8 mouse cellular contexts compared by ENCODE assay signal in the genomic region with DNA sequence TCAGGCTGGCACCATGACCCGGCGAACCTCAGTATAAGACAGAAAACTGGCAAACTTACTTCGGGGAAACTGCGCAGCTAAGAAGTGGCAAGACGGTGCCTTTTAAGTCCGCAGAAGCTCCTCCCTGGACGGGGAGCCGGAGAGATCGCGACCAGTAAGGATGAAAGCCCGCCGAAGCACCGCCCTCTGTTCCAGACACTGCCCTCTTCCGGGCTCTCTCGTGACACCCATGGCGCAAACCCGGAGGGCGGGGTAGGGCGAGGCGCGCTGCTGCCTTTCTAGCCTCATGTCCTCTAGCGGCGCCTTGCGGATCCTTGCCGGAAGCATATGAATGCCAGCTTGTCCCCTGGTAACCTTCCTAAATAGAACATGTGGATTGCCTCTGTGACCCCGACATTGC. TPM values are rescaled to one million over a fixed set of nuclear protein-coding genes. Genes with fewer than 3 reads are reported as not detected.
A peak's percentile ranks its signal among the peaks of the same experiment; 100 is the strongest.
DNase-seq lines count a peak whose midpoint lies in the region; ATAC-seq and TF ChIP-seq lines count a peak whose summit lies in the region.

A gene (minus strand): TSS at position 179 of the 400 bp plus-strand sequence.

- 15% methylated on average over 26 of the region's 26 CpGs for WGBS in embryonic facial prominence, embryonic 13.5 days
- WGBS in heart, adult 2 months = 20% methylated on average over 26 of the region's 26 CpGs
- 11% methylated on average over 26 of the region's 26 CpGs for WGBS in limb, embryonic 13.5 days
- 13% methylated on average over 26 of the region's 26 CpGs for WGBS in midbrain, embryonic 16.5 days

- H3K4me3 ChIP-seq in embryonic facial prominence, embryonic 13.5 days = peak within 1 kb of the TSS; percentile 52
- H3K4me3 ChIP-seq in heart, adult 2 months = peak within 1 kb of the TSS; percentile 69
- H3K4me3 ChIP-seq in limb, embryonic 13.5 days = peak within 1 kb of the TSS; percentile 52
- H3K4me3 ChIP-seq in midbrain, embryonic 16.5 days (ENCODE audit: low read depth, low read length) = peak within 1 kb of the TSS; percentile 42

- no peaks in the 10 kb centered on the region for H3K9me3 ChIP-seq in embryonic facial prominence, embryonic 13.5 days
- no peaks in the 10 kb centered on the region for H3K9me3 ChIP-seq in limb, embryonic 13.5 days
- H3K9me3 ChIP-seq in midbrain, embryonic 16.5 days (replicated peaks; ENCODE audit: control insufficient read depth, low read length, poor library complexity, severe bottlenecking) = no peaks in the 10 kb centered on the region

- peak; percentile 97 for ATAC-seq in embryonic facial prominence, embryonic 13.5 days (ENCODE audit: insufficient number of reproducible peaks, insufficient read depth, low FRiP score, low TSS enrichment, low read depth)
- peak; percentile 97 for ATAC-seq in limb, embryonic 13.5 days (ENCODE audit: low FRiP score, low read depth)
- ATAC-seq in midbrain, embryonic 16.5 days = peak; percentile 99

- peak within 1 kb of the TSS; percentile 71 for H3K9ac ChIP-seq in embryonic facial prominence, embryonic 13.5 days
- peak within 1 kb of the TSS; percentile 81 for H3K9ac ChIP-seq in heart, adult 2 months (ENCODE audit: low read depth, low read length)
- peak within 1 kb of the TSS; percentile 67 for H3K9ac ChIP-seq in limb, embryonic 13.5 days
- H3K9ac ChIP-seq in midbrain, embryonic 16.5 days (ENCODE audit: low read depth, low read length) = peak within 1 kb of the TSS; percentile 52

- intact Hi-C loops in heart, adult 2 months (cut with DNase I) = loop anchor here (1.0 to 5.0 kb wide), 3 partner anchors 46 to 116 kb away; a partner anchor contains a TSS

- H3K36me3 ChIP-seq in embryonic facial prominence, embryonic 13.5 days = no peaks in the 10 kb centered on the region
- peaks cover 16% of the 10 kb centered on the region for H3K36me3 ChIP-seq in heart, adult 2 months (ENCODE audit: control insufficient read depth, insufficient read depth, low read length)
- H3K36me3 ChIP-seq in limb, embryonic 13.5 days = no peaks in the 10 kb centered on the region
- H3K36me3 ChIP-seq in midbrain, embryonic 16.5 days (ENCODE audit: control insufficient read depth, insufficient read depth, low read length) = no peaks in the 10 kb centered on the region

- no peak for TF ChIP-seq EP300 in heart, adult 2 months (IDR thresholded peaks at IDR 0.05; ENCODE audit: insufficient read depth, low read depth, low read length)

- H3K4me2 ChIP-seq in embryonic facial prominence, embryonic 13.5 days = peak within 1 kb of the TSS; percentile 57
- H3K4me2 ChIP-seq in limb, embryonic 13.5 days (replicated peaks) = peak within 1 kb of the TSS; percentile 63
- H3K4me2 ChIP-seq in midbrain, embryonic 16.5 days (ENCODE audit: low read length) = peak within 1 kb of the TSS; percentile 45

- no peaks in the 10 kb centered on the region for H3K27me3 ChIP-seq in embryonic facial prominence, embryonic 13.5 days
- H3K27me3 ChIP-seq in heart, adult 2 months (ENCODE audit: control insufficient read depth, insufficient read depth, low read length) = no peaks in the 10 kb centered on the region
- H3K27me3 ChIP-seq in limb, embryonic 13.5 days = no peaks in the 10 kb centered on the region
- H3K27me3 ChIP-seq in midbrain, embryonic 16.5 days (ENCODE audit: control insufficient read depth, insufficient read depth, low read depth, low read length) = no peaks in the 10 kb centered on the region

- peak; percentile 95 for DNase-seq in 3134 (ENCODE audit: extremely low read depth, insufficient read length, low spot score)
- DNase-seq in adrenal gland, postnatal 36 days = peak; percentile 93 to 94
- peak; percentile 89 to 95 for DNase-seq in heart, adult 2 months
- peak; percentile 95 to 97 for DNase-seq in kidney, adult 8-10 months
- peak; percentile 65 to 91 for DNase-seq in spleen, postnatal 10 days (ENCODE audit: low spot score in 2 of 2)

- H3K4me1 ChIP-seq in embryonic facial prominence, embryonic 13.5 days = no peaks in the 10 kb centered on the region
- no peaks in the 10 kb centered on the region for H3K4me1 ChIP-seq in heart, adult 2 months (ENCODE audit: control insufficient read depth, insufficient read depth, low read length)
- no peaks in the 10 kb centered on the region for H3K4me1 ChIP-seq in limb, embryonic 13.5 days
- H3K4me1 ChIP-seq in midbrain, embryonic 16.5 days (ENCODE audit: control insufficient read depth, insufficient read depth, low read length) = no peaks in the 10 kb centered on the region

- peak; percentile 89 for TF ChIP-seq POLR2A in heart, adult 2 months (IDR thresholded peaks at IDR 0.05; ENCODE audit: insufficient read depth, low read depth, low read length)

- no peaks in the 10 kb centered on the region for H3K79me2 ChIP-seq in heart, adult 2 months (replicated peaks; ENCODE audit: control insufficient read depth, insufficient read depth, low read length)

- H3K27ac ChIP-seq in embryonic facial prominence, embryonic 13.5 days = no peak within 1 kb of the TSS
- H3K27ac ChIP-seq in heart, adult 2 months = peak within 1 kb of the TSS; percentile 93
- no peak within 1 kb of the TSS; the same call in 1 of the 2 replicates for H3K27ac ChIP-seq in limb, embryonic 13.5 days
- no peak within 1 kb of the TSS for H3K27ac ChIP-seq in midbrain, embryonic 16.5 days (ENCODE audit: low read length)

- peak; percentile 80 for TF ChIP-seq CTCF in heart, adult 2 months (IDR thresholded peaks at IDR 0.05)

RNA-seq across cellular contexts. Expression of the gene that starts here (rescaled TPM):
- total RNA-seq in adrenal gland, postnatal 36 days (2021) = 100 to 1,000 TPM; 111 to 142 TPM
- 114 and 147 TPM in 2 replicates for polyA plus RNA-seq in embryonic facial prominence, embryonic 13.5 days (2015; fragmentation: Nextera tagmentation; extraction: Ambion mirVana)
- total RNA-seq in heart, adult 2 months (2021) = 10 to 100 TPM; 29.2 to 31.7 TPM
- polyA plus RNA-seq in heart, adult 2 months (2012; rRNA removed) = 22.1 and 32.3 TPM in 2 replicates
- polyA plus RNA-seq in limb, embryonic 13.5 days (2015; fragmentation: Nextera tagmentation; extraction: Ambion mirVana) = 137 and 146 TPM in 2 replicates
- polyA plus RNA-seq in midbrain, embryonic 16.5 days (2015; fragmentation: Nextera tagmentation; extraction: Ambion mirVana) = 79.4 and 80.4 TPM in 2 replicates
